Mouse (Mus musculus) layer of hippocampus, adult 9-11 months (tissue): ENCODE measurements around the gene Zfp37.
"Not testable (repeated sequence)": the region's sequence is repeated elsewhere in the genome, so short reads cannot be mapped to it uniquely, and the experiment has no call there.

Experiments used
- DNase-seq: peaks from one replicate; pipeline ENCODE4 v3.0.0; 2022

Zfp37 gene

DNA sequence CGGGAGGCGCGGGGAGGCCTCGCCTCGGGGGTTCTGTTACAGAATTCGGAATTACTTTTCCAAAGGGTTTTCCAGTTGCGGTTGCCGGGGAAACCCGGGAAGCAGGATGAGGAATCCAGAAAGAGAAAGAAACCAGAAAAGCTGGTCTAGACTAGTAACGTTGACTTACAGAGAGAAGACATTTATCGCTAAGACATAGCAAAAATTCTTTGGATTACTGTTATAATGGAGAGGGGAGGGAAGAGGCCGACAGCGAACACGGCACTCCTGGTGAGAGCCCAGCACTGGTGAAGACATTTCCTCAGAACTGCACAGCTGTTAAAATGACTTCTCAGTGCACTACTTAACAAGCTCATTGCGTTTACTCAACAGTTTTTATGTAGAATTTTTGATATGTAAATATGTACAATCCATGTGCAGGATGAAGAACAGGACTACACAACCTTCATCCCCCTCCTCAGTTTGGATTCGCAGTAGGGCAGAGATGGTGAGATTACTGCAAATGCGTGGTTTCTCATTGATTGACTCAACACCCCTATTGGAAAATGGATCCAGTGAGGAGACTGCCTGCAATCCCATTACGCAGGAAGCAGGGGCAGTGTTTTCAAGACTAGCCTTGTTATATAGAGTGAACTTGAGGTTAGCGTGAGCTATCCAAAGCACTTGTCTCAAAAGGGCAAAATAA lies 22.0 kb downstream of the Zfp37 start:
- DNase-seq: no peak

DNA sequence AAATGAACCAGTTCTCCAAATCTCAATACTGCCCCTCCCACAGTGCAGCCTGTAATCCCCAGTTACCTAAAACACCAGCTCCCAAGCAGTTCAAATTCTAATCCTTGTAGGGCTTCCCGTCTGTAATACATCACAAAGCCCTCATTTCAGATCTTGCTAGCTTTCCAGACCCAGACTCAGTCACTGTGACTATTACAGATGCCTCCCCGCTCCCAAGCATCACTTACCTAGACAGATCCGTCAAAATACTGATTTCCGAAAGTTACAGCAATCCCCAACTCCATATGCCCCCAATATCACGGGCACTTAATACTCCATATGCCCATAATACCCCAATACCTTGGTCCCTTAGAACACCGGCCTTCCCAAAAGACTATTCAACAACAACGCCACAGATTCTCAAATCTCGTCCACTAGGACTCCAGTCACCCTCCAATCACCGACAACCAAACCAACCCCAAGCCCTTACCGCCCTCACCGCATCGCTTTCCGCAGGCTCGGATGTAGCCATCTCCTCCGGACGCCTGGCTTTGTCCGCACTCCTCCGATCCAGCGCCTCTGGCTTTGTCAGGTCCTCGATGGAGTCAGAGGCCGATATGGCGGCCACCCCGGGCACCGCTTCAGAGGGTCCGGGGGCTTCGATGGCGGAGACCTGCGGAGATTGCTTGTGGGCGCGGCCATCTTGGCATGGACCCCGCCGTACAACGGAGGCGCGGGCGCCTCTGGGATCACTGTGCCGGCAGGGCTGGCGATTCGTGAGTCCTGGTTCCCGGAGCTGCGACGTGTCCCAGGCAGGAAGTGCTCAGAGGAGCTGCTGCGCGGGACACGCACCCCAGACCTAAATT lies 22.8 kb downstream of the Zfp37 start:
- peak; percentile 94 for DNase-seq

DNA sequence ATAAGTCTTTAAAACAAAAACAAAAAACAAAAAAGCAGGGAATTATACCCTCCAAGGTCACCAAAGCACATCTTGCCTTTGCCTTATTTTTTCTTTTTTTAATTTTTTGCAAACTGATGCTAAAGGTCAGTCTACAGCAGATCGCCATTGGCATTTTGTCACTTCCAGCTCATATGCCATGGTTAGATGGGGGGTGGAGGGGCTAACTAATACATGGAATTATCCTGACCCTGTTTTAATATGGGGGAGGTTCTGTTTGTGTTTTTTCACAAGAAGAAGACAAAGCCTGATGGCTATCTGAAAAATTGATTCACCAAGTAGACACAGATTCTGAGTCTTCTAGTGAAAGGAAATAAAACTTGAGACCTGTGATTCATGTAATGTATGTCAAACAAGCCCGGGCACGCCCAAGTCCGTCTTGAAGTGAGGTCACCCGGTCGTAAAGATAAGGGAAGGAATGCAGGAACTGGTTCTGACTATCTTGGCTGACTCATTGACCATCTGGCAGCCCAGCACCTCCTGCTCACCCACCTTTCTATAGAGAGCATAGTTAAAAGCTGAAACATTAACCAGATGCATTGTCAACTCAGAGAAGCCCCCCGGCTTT lies 30.8 kb downstream of the Zfp37 start:
- DNase-seq: no peak

DNA sequence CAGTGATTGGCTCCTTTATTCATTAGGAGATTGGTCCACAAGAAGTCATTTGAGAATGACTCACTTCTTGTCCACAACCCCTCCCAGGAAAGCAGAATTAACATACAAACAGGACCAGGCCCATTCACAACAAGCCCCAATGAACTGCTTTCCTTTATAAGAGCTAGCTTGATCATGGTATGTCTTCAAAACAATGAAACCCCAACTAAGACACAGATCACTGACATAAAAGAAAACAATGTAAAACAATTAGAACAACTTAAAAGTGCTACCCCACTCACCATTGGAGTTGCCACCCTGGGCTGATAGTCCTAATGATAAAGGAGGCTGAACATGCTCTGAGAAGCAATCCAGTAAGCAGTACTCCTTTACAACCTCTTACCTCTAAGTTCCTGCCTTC lies 42.1 kb downstream of the Zfp37 start:
- DNase-seq: no peak

GRCm38 (mm10) chr4:62177282-62177681 lies 53.6 kb downstream of the Zfp37 start:
- no peak for DNase-seq

GRCm38 (mm10) chr4:62174471-62174870 lies 56.4 kb downstream of the Zfp37 start:
- DNase-seq: no peak

DNA sequence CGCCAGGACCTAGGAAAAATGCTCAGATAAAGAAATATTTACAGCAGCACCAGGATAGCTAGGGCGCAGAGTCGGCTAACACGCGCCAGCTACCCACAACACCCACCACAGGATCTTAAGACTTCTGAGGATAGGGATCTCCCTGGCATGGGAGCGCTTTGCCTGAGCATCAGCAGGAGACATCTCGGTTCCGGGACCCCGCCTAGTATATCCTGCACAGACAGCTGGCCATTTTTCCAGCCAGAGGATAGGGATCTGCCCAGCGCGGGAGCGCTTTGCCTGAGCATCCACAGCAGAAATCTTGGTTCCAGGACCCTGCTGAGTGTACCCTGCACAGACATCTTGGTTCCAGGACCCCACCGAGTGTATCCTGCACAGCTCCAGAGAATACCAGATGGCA lies 63.2 kb downstream of the Zfp37 start:
- not testable (repeated sequence) for DNase-seq

- DNase-seq: no peak
Observed at GRCm38 (mm10) chr4:62158401-62158800, 72.4 kb downstream of the Zfp37 start.

DNA sequence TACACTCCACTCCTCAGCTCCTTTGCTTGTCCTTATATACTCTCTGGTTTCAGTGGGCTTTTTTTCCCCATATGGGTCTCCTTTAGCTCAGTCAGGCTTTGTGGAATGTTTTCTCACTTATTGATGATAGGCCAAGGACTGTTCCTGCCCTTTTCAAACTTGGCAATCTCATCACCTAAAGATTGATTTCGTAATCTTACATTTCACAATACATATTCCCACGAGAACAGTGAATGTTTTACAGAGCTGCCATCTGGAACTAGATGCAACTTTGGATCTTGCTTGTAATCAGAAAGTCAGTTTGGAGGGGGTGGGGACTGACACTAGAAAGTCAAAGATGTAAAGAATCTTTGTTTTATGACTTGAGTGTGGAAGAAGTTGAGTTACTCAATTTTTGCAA lies 80.0 kb downstream of the Zfp37 start, which contains the start of gene Mup21:
Gene Mup21 (minus strand): TSS at position 53 of the 400 bp plus-strand sequence.
- no peak for DNase-seq
